Mouse (Mus musculus) left cerebral cortex, postnatal 14 days (tissue): ENCODE results near the gene Ndufc1. TPM values are rescaled to one million over a fixed set of nuclear protein-coding genes. Genes with fewer than 3 reads are reported as not detected.
"Not testable (repeated sequence)": the region's sequence is repeated elsewhere in the genome, so short reads cannot be mapped to it uniquely, and the experiment has no call there.

Experiments
- DNase-seq, 2 experiments: peaks; one replicate each; pipeline ENCODE4 v3.0.0; 2021 to 2022; ENCODE audit warnings: low spot score in 2 of 2, mixed read lengths in 1 of 2
- intact Hi-C: fragments of 180-260 bp; cut with DNase I; formaldehyde crosslinking; loops from one replicate; pipeline ENCODE4 v1.15.1; 2025
- long read RNA-seq, 2 experiments: library from polyadenylated mRNA; stranded (forward); transcript quantifications; one replicate each; pipeline ENCODE4 v2.0.0; 2021
- total RNA-seq, 2 experiments: library from RNA; stranded (reverse); gene quantifications; 2 replicates each; pipeline ENCODE4 v1.2.3; 2021

Ndufc1 gene
- total RNA-seq, result 100 to 1,000 TPM; 343 to 354 TPM
- long read RNA-seq, experiment 1, transcript Ndufc1-201 (4 exons, 1,249 nt), result major isoform, 168 of 177 reads
- long read RNA-seq, experiment 1, partial matches to known transcripts, result 5 of 177 reads
- long read RNA-seq, experiment 1, other reads (novel, unspliced or antisense), result 2 of 177 reads
- long read RNA-seq, experiment 2, transcript Ndufc1-201 (4 exons, 1,249 nt), result major isoform, 129 of 140 reads
- long read RNA-seq, experiment 2, transcript Ndufc1-203 (2 exons, 311 nt), result minor isoform, 6 of 140 reads
- long read RNA-seq, experiment 2, partial matches to known transcripts, result 2 of 140 reads
- long read RNA-seq, experiment 2, other reads (novel, unspliced or antisense), result 3 of 140 reads

- DNase-seq, result peak; percentile 96 to 98
- intact Hi-C loops, result loop anchor here (5.0 kb wide), 1 partner anchor 36 kb away; no protein-coding TSS in a partner anchor
These were observed at the start of gene Ndufc1 for GRCm38 (mm10) chr3:51408561-51409183. Ndufc1 (minus strand) TSS chr3:51408988.

DNA sequence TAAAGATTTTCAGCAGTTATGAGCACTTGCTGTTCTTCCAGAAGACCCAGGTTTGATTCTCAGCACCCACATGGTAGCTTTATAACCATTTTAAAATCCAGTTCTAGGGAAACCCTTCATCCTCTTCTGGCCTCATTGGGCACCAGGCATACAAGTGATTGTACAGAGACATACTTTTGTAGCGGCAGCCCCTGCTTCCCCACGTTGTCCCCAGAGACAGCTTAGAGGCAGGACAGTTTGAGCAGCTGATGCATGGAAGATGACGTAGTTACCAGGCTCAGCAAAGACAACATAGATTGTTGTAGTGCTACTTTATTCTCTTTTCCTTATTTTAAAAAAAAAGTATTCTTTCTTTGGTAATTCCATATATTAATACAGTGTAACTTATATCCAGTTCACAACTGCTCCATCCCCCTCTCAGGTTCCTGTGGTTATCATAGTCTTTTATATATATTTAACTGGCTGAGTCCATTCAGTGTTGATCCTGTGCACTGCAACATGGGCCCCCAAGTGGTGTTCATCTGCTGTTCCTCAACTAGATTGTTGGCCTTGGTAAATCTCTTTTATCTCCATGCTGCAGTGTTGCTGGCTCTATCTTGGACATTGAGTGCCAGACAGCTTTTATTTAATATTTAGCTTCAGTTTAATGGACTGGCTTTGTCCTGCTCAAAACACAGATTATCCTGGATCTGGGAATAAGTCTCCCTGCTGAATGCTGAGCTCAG lies 26.2 kb upstream of the Ndufc1 start:
- no peak for DNase-seq
- intact Hi-C loops, result no loop called here

DNA sequence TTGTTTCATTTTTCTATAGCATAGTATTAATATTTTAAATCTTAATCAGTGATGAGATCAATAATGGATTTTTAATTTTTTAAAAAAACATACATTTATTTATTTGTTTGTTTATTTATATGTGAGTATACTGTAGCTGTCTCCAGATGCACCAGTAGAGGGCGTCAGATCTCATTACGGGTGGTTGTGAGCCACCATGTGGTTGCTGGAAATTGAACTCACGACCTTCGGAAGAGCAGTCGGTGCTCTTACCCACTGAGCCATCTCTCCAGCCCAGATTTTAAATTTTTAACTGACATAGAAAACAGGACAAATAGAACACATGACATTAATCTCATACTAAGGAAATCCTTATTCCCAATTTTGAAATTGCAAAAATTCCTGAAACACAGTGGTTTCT lies 25.6 kb upstream of the Ndufc1 start:
- intact Hi-C loops, DNase-seq: not testable (repeated sequence)

- DNase-seq, result no peak
- intact Hi-C loops, result no loop called here
These were observed 16.6 kb upstream of the Ndufc1 start for GRCm38 (mm10) chr3:51425394-51425793.

- DNase-seq, result no peak
- intact Hi-C loops, result no loop called here
These were observed 13.1 kb upstream of the Ndufc1 start for GRCm38 (mm10) chr3:51421921-51422320.

DNA sequence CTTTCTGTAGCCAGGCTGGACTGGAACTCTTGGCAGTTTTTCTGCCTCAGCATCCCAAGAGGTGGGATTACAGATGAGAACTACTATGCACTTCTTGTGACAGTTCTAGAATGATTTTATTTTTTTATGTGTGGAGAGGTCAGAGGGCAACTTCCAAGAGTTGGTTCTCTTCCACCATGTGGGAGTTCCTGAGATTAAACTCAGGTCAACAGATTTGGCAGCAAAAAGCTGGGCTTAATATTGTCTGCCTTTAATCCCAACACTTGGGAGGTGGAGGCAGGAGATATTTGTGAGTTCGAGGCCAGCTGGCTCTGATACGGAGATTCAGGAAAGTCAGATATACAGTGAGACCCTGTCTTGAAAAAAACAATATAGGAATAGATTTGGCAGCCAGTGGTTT lies 9.2 kb upstream of the Ndufc1 start:
- DNase-seq, result no peak
- intact Hi-C loops, result no loop called here

GRCm38 (mm10) chr3:51417485-51417884 lies 8.7 kb upstream of the Ndufc1 start:
- DNase-seq, result no peak
- intact Hi-C loops, result no loop called here

DNA sequence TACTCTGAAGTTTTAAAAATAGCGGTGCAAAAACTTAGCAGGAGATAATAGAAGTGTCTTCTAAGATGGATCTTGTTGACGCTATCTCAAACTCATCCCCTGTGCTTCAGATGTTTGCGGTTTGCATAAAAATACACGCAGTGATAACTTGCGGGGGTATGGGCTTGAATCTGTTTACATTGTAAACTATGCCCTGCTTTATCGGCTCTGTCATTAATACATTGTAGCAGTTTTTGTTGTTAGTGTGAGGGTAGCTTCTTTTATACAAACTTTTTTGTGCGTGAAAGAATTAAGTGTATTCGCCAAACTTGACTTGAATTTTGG lies 8.3 kb upstream of the Ndufc1 start:
- no peak for DNase-seq
- intact Hi-C loops, result no loop called here

- intact Hi-C loops, result no loop called here
- peak; percentile 26 to 40 for DNase-seq
These were observed 7.8 kb upstream of the Ndufc1 start for GRCm38 (mm10) chr3:51416364-51417134.

- DNase-seq, result no peak
These were observed 7.2 kb upstream of the Ndufc1 start for GRCm38 (mm10) chr3:51416073-51416363.

DNA sequence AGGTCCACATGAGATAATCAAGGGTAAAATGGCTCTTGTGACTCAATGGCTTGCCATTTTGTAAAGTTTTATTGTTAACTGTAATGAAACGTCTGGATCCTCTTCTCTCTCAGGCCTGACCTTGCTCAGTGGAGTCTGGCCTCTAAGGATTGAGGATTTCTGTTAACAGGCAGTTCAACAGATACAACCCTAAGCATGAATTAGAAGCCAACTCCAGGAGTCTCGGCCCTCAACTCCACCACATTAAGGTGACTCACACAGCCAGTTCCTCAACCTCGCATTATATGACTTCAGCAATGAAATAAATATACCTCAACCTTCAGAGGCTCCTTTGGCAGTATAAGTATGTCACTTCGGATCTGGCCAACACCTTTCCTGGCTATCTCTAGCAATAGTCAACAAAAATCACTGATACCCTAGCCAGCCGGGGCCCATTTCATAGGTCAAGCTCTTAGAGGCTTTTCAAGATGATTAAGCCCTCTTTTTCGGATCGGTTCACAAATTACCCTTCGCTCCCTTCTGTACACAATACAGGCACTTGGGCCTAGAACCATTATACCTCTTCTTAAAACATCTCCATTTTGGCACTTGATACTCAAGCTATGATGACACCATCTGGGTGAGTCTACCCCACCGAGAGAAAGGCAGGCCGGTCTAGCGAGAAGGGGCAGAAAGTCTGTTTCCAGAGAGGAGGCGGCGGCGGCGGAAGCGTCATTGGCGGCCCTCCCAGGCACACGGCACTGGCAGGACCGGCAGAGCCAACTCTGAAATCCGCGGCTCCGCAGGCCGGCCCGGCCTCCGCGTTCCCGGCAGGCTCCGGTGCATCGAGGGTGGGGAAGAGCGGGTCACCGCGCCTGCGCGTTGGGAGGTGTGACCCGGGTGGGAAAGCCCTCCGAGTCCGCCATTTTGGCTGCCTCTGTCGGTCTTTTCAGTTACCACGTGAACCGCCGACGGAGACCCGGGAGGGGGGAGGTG lies 6.6 kb upstream of the Ndufc1 start, which contains the start of gene Naa15:
Gene Naa15, plus strand, starts transcription at position 51 of the 975 bp plus-strand sequence.
- peak; percentile 96 to 98 for DNase-seq
- intact Hi-C loops, result no loop called here

More at GRCm38 (mm10) chr3:51416073-51416363, 7.2 kb upstream of the Ndufc1 start:
- intact Hi-C loops, result no loop called here

DNA sequence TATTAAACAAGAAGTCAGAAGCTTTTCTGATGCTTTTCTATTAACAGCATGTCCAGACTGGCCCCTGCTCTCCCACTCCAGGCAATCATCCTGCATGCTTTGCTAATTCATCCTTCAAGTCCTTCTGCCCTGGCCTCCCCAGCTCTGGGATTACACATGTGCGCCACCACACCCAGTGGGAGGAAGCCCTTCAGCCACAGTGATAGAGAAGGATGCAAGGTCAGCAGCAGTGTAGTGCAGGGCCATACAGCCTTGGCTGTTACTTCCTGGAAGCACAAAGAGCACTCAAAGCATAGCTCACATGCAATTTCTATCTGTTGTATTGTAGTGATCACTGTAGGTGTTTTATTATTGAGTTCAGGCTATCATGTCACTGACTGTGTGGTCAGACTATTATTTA lies 4.5 kb upstream of the Ndufc1 start:
- intact Hi-C loops, result no loop called here
- DNase-seq, result no peak

DNA sequence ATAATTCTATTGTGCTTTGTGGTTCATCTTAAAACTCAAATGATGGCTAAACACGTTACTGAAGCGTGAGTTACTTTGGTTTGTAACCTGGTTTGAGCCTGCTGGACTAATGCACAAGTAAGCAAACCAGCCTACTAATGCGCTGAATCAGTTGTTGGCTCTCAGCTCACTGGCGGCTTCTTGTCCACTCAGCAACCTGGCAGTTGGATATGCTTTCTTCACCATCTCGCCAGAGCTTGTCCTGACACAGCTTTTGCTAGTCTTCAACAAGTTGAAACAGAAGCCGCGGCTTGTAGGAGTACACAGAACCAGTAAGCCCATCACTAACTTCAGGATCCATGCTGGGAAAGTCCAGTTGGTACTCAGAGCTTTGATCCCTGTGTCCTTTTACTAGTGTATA lies 3.7 kb upstream of the Ndufc1 start:
- no peak for DNase-seq
- intact Hi-C loops, result no loop called here

DNA sequence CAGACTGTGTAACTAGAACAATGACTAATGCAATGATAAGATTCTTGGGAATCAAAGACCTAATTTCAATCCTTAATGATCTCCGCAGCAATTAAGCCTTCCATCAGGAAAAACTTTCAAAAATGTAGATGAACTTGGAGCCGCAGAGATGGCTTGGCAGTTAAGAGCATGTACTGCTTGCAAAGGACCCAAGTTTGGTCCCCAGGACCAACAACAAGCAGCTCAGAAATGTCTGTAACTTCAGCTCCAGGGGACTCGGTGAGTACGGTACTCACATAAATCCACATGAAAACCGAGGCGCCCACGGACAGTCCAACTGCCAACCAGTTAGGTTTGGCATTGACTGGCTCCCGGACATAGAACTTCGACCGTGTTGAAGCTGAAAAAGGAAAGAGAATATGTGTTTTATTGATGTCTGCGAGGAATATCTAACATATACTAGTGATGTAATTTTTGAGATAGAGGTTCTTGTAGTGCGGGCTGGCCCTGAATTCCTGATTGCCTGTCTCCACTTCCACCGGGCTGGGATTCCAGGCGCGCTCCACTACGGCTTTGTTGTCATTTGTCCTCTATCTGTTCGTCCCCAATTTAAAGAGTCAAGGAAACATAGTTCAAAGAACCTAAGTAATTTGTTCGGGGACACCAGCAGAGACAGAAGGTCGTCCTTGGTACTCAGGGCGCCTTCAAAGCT lies 773 bp downstream of the Ndufc1 start:
- DNase-seq, result peak in 1 of 2 experiments; percentile 30
- intact Hi-C loops, result loop anchor here (5.0 kb wide), 1 partner anchor 36 kb away; no protein-coding TSS in a partner anchor

DNA sequence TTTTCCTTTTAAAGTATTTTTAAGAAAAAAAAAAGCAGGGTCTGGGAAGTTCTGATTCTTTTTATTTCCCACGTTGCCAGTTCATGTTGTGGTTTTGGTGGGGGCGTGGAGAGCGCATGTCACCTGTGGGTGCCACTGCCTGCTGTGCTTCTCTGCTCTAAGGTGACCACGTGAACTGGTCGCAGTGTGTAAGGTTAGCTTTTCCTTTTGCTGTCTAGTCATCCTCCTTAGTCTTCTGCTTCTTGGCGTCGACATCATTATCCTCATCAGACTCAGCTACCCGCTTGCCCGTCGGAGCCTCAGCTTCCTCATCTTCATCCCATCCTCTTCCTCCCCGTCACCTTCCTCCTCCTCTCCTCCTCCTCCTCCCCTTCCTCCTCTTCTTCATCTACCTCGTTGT lies 6.2 kb downstream of the Ndufc1 start:
- no peak for DNase-seq
- intact Hi-C loops, result no loop called here

DNA sequence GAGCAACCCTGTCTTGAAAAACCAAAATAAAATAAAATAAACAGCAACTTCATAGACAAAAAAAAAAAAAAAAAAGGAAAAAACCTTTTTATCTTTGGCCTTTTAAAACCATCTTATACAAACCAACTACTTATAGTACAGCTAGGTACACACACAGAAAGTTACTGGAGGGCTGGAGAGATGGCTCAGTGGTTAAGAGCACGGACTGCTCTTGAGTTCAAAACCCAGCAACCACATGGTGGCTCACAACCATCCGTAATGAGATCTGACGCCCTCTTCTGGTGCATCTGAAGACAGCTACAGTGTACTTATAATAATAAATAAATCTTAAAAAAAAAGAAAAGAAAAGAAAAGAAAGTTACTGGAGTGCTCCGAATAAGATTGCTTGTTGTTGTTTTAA lies 6.7 kb downstream of the Ndufc1 start:
- intact Hi-C loops, DNase-seq: not testable (repeated sequence)

DNA sequence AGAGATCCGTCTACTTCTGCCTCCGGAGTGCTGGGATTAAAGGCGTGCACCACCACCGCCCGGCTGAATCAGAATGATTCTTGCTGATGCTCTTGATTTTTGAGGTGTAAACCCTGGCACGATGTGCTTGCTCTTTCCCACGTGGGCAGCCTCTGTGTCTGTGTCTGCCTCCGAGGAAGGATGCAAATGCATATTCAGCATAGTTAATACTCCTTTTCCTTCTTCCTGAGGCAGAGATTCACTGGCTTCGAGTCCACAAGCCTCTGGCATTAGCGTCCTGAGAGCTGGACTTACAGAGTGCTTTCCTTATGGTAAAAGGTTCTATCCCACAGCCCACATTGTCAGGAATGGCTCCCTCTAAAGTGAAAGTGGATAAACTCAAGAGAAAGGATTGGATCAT lies 8.1 kb downstream of the Ndufc1 start:
- intact Hi-C loops, result no loop called here
- DNase-seq, result no peak

GRCm38 (mm10) chr3:51399531-51399930 lies 9.3 kb downstream of the Ndufc1 start:
- DNase-seq, result no peak
- intact Hi-C loops, result no loop called here
